Comparison of ENCODE assay signal across 13 mouse cellular contexts in genomic region chrX:57921821-57922449, GRCm38 (mm10).
DNase-seq lines count a peak whose midpoint lies in the region; ATAC-seq and TF ChIP-seq lines count a peak whose summit lies in the region.
"Had no signal": no experiment of that assay in that cellular context is flagged by ENCODE, and none has a peak within 500 bp of the region (broad histone marks: within the 10 kb centered on the region; RNA-seq: fewer than 3 reads in every experiment).

No protein-coding gene starts in this region.

- H3K9me3 ChIP-seq in heart, embryonic 11.5 days (replicated peaks; ENCODE audit: control insufficient read depth, low read length): no peaks in the 10 kb centered on the region
- H3K9me3 ChIP-seq in forebrain, embryonic 14.5 days (replicated peaks; ENCODE audit: control insufficient read depth, low read length): no peaks in the 10 kb centered on the region
- H3K9me3 ChIP-seq in limb, embryonic 12.5 days: no peaks in the 10 kb centered on the region
- H3K9me3 ChIP-seq in neural tube, embryonic 12.5 days: no peaks in the 10 kb centered on the region
- H3K9me3 ChIP-seq: embryonic facial prominence, embryonic 13.5 days; liver, embryonic 15.5 days had no signal

- WGBS in heart, embryonic 11.5 days (ENCODE audit: insufficient replicate concordance): 19% methylated on average over 25 of the region's 25 CpGs
- WGBS in forebrain, embryonic 14.5 days: 34% methylated on average over 25 of the region's 25 CpGs
- WGBS in limb, embryonic 12.5 days: 17% methylated on average over 25 of the region's 25 CpGs
- 20% methylated on average over 25 of the region's 25 CpGs for WGBS in neural tube, embryonic 12.5 days

- H3K4me2 ChIP-seq in heart, embryonic 11.5 days: peak overlapping the region; percentile 40
- peak overlapping the region; percentile 29; the same call in 1 of the 2 replicates for H3K4me2 ChIP-seq in forebrain, embryonic 14.5 days (ENCODE audit: low read length)
- peak overlapping the region; percentile 46 for H3K4me2 ChIP-seq in limb, embryonic 12.5 days
- peak overlapping the region; percentile 41 for H3K4me2 ChIP-seq in neural tube, embryonic 12.5 days (replicated peaks)
- H3K4me2 ChIP-seq: embryonic facial prominence, embryonic 13.5 days; liver, embryonic 15.5 days had no signal

- no peak for DNase-seq in heart, adult 9 months (ENCODE audit: low spot score in 2 of 2)
- peak; percentile 8 for DNase-seq in forebrain, embryonic 14.5 days (ENCODE audit: low spot score)
- DNase-seq in left cerebral cortex, postnatal 4 days: no peak
- DNase-seq in left cerebral cortex, adult 2 months (ENCODE audit: extremely low spot score in 1 of 2, low spot score in 2 of 2): no peak
- no peak for DNase-seq in urinary bladder, postnatal 10 days (ENCODE audit: low spot score)
- DNase-seq: B cell, adult 2 months; thymus, postnatal 14 days had no signal

- no peak for TF ChIP-seq CTCF in left cerebral cortex, adult 2 months (IDR thresholded peaks at IDR 0.05)

- H3K27ac ChIP-seq in heart, embryonic 11.5 days (ENCODE audit: low read depth, low read length): no peak overlapping the region
- H3K27ac ChIP-seq in forebrain, embryonic 14.5 days (ENCODE audit: low read depth, low read length): no peak overlapping the region
- no peak overlapping the region for H3K27ac ChIP-seq in limb, embryonic 12.5 days
- H3K27ac ChIP-seq in neural tube, embryonic 12.5 days: no peak overlapping the region
- no peak overlapping the region for H3K27ac ChIP-seq in left cerebral cortex, adult 2 months
- H3K27ac ChIP-seq: embryonic facial prominence, embryonic 13.5 days; layer of hippocampus, adult 2 months; liver, embryonic 15.5 days had no signal

- peaks cover 37% of the 10 kb centered on the region for H3K27me3 ChIP-seq in heart, embryonic 11.5 days (ENCODE audit: control insufficient read depth, insufficient read depth, low read length)
- peaks cover 9% of the 10 kb centered on the region; the same call in 1 of the 2 replicates for H3K27me3 ChIP-seq in forebrain, embryonic 14.5 days (replicated peaks; ENCODE audit: control insufficient read depth, insufficient read depth, low read length)
- H3K27me3 ChIP-seq in limb, embryonic 12.5 days: peaks cover 57% of the 10 kb centered on the region
- peaks cover 5% of the 10 kb centered on the region for H3K27me3 ChIP-seq in neural tube, embryonic 12.5 days (replicated peaks)

- intact Hi-C loops in left cerebral cortex, postnatal 4 days (cut with DNase I): loop anchor here (5.0 to 10.0 kb wide), 3 partner anchors 95 to 573 kb away; no protein-coding TSS in a partner anchor
- intact Hi-C loops in left cerebral cortex, adult 2 months (cut with DNase I): loop anchor here (2.0 to 10.0 kb wide), 4 partner anchors 101 to 573 kb away; partner anchors contain the start of gene Zic3

- no peak for ATAC-seq in heart, embryonic 11.5 days (replicated peaks; ENCODE audit: insufficient number of reproducible peaks, low FRiP score, low TSS enrichment)
- no peak for ATAC-seq in forebrain, embryonic 14.5 days
- peak; percentile 12; the same call in 1 of the 2 replicates for ATAC-seq in limb, embryonic 12.5 days (ENCODE audit: insufficient number of reproducible peaks, insufficient read depth, low FRiP score, low TSS enrichment, low read depth)
- ATAC-seq in neural tube, embryonic 12.5 days (ENCODE audit: low FRiP score, low read depth): peak; percentile 48

- no peak overlapping the region for H3K9ac ChIP-seq in heart, embryonic 11.5 days (ENCODE audit: low read depth, low read length)
- H3K9ac ChIP-seq in forebrain, embryonic 14.5 days (ENCODE audit: low read length): no peak overlapping the region
- no peak overlapping the region for H3K9ac ChIP-seq in limb, embryonic 12.5 days (replicated peaks)
- no peak overlapping the region for H3K9ac ChIP-seq in neural tube, embryonic 12.5 days
- H3K9ac ChIP-seq: embryonic facial prominence, embryonic 13.5 days; liver, embryonic 15.5 days had no signal

- no peaks in the 10 kb centered on the region for H3K36me3 ChIP-seq in heart, embryonic 11.5 days (ENCODE audit: control insufficient read depth, insufficient read depth, low read length)
- no peaks in the 10 kb centered on the region for H3K36me3 ChIP-seq in forebrain, embryonic 14.5 days (ENCODE audit: control insufficient read depth, insufficient read depth, low read length)
- no peaks in the 10 kb centered on the region for H3K36me3 ChIP-seq in limb, embryonic 12.5 days
- no peaks in the 10 kb centered on the region for H3K36me3 ChIP-seq in neural tube, embryonic 12.5 days
- H3K36me3 ChIP-seq: embryonic facial prominence, embryonic 13.5 days; liver, embryonic 15.5 days had no signal

- H3K4me3 ChIP-seq in heart, embryonic 11.5 days (ENCODE audit: low read depth, low read length): peak overlapping the region; percentile 8; the same call in 1 of the 2 replicates
- H3K4me3 ChIP-seq in forebrain, embryonic 14.5 days (ENCODE audit: low read depth, low read length): 0 out of 2 replicates have a peak overlapping the region, but pooled peaks have one; percentile 6
- no peak overlapping the region; the same call in 1 of the 2 replicates for H3K4me3 ChIP-seq in limb, embryonic 12.5 days (replicated peaks)
- H3K4me3 ChIP-seq in neural tube, embryonic 12.5 days: no peak overlapping the region
- H3K4me3 ChIP-seq in left cerebral cortex, adult 2 months: no peak overlapping the region
- H3K4me3 ChIP-seq: embryonic facial prominence, embryonic 13.5 days; layer of hippocampus, adult 2 months; liver, embryonic 15.5 days had no signal

- no peaks in the 10 kb centered on the region for H3K4me1 ChIP-seq in heart, embryonic 11.5 days (ENCODE audit: control insufficient read depth, insufficient read depth, low read length)
- H3K4me1 ChIP-seq in forebrain, embryonic 14.5 days (ENCODE audit: control insufficient read depth, insufficient read depth, low read length): no peaks in the 10 kb centered on the region
- H3K4me1 ChIP-seq in limb, embryonic 12.5 days (replicated peaks): no peaks in the 10 kb centered on the region; the same call in 1 of the 2 replicates
- no peaks in the 10 kb centered on the region for H3K4me1 ChIP-seq in neural tube, embryonic 12.5 days
- H3K4me1 ChIP-seq: embryonic facial prominence, embryonic 13.5 days; liver, embryonic 15.5 days had no signal

Comparison
In these comparisons a context has a peak if more than half of its experiments do, and no peak if none do; other contexts are left out.
1. ATAC-seq: peak in limb, embryonic 12.5 days (single experiment) and neural tube, embryonic 12.5 days (single experiment); none in heart, embryonic 11.5 days (single experiment) and forebrain, embryonic 14.5 days (single experiment).
2. H3K4me3 ChIP-seq: peak in heart, embryonic 11.5 days (single experiment) and forebrain, embryonic 14.5 days (single experiment); none in limb, embryonic 12.5 days (single experiment), neural tube, embryonic 12.5 days (single experiment) and left cerebral cortex, adult 2 months (single experiment).
3. Peak in every context shown above with its lines, with median percentiles within 50 percentile points of each other: H3K4me2 ChIP-seq.